Mouse (Mus musculus) ES-Bruce4 (cell line): Measurements from ENCODE around the gene Gm17334. TPM values are rescaled to one million over a fixed set of nuclear protein-coding genes. Genes with fewer than 3 reads are reported as not detected.

ENCODE experiments used
- H3K27ac ChIP-seq: 2 replicates; pipeline ENCODE4 v1.5.1; 2012; ENCODE audit warnings: low read length, inconsistent platforms; ENCODE audit not compliant: insufficient read depth
- H3K27me3 ChIP-seq: 2 replicates; pipeline ENCODE4 v1.6.1; 2012; ENCODE audit warnings: mild to moderate bottlenecking, low read length, inconsistent platforms; ENCODE audit not compliant: control insufficient read depth, poor library complexity, insufficient read depth, severe bottlenecking
- H3K36me3 ChIP-seq: 2 replicates; pipeline ENCODE4 v1.6.1; 2012; ENCODE audit warnings: inconsistent platforms, mild to moderate bottlenecking, low read length, moderate library complexity; ENCODE audit not compliant: control insufficient read depth, poor library complexity, insufficient read depth, severe bottlenecking
- H3K4me1 ChIP-seq: one replicate; pipeline ENCODE4 v1.8.1; 2011; ENCODE audit warnings: low read length; ENCODE audit not compliant: control insufficient read depth, insufficient read depth
- H3K4me3 ChIP-seq: 2 replicates; pipeline ENCODE4 v1.5.1; 2011; ENCODE audit warnings: low read depth, mild to moderate bottlenecking, low read length
- H3K9ac ChIP-seq: 2 replicates; pipeline ENCODE4 v1.6.1; 2012; ENCODE audit warnings: low read depth, mild to moderate bottlenecking, inconsistent platforms; ENCODE audit not compliant: poor library complexity, severe bottlenecking
- H3K9me3 ChIP-seq: replicated peaks from 2 replicates; pipeline ENCODE4 v1.6.1; 2012; ENCODE audit warnings: mild to moderate bottlenecking, low read length, inconsistent platforms; ENCODE audit not compliant: control insufficient read depth, poor library complexity, insufficient read depth, severe bottlenecking
- CTCF ChIP-seq: IDR thresholded peaks from one replicate; pipeline ENCODE4 v1.8.1; 2011; ENCODE audit warnings: low read depth, low read length
- EP300 ChIP-seq: IDR thresholded peaks from 2 replicates; pipeline ENCODE4 v1.6.1; 2011; ENCODE audit warnings: low read depth, low read length; ENCODE audit not compliant: insufficient read depth
- POLR2A ChIP-seq: IDR thresholded peaks from one replicate; pipeline ENCODE4 v1.8.1; 2011; ENCODE audit warnings: low read length; ENCODE audit not compliant: insufficient read depth
- polyA plus RNA-seq: library from polyadenylated mRNA; stranded (reverse); fragments of >200 nt; gene quantifications from 2 replicates; pipeline ENCODE4 v1.2.4, GENCODE M21; 2011; ENCODE audit warnings: low read depth; ENCODE audit not compliant: missing spikeins, insufficient read depth, insufficient read length

The Gm17334 gene
- polyA plus RNA-seq, 1 experiment: not detected

GRCm38 (mm10) chr11:53816841-53817375 lies 43.9 kb upstream of the Gm17334 start:
- Histone ChIP-seq H3K4me1 (no peaks in the 10 kb centered on the region), H3K9me3 (no peaks in the 10 kb centered on the region), H3K36me3 (no peaks in the 10 kb centered on the region), H3K27ac (no peak overlapping the region), H3K27me3 (no peaks in the 10 kb centered on the region), H3K9ac (no peak overlapping the region), H3K4me3 (no peak overlapping the region)
- TF ChIP-seq EP300 (no peak), POLR2A (no peak), CTCF (no peak)

GRCm38 (mm10) chr11:53814810-53815209 lies 41.8 kb upstream of the Gm17334 start:
- Histone ChIP-seq H3K9ac (no peak overlapping the region), H3K36me3 (no peaks in the 10 kb centered on the region), H3K27ac (no peak overlapping the region), H3K4me1 (no peaks in the 10 kb centered on the region), H3K27me3 (no peaks in the 10 kb centered on the region), H3K4me3 (no peak overlapping the region), H3K9me3 (no peaks in the 10 kb centered on the region)
- no peak for TF ChIP-seq CTCF
- TF ChIP-seq EP300: no peak
- TF ChIP-seq POLR2A: no peak

- no peaks in the 10 kb centered on the region for H3K27me3 ChIP-seq
- H3K36me3 ChIP-seq: no peaks in the 10 kb centered on the region
- no peak overlapping the region for H3K9ac ChIP-seq
- no peak overlapping the region for H3K27ac ChIP-seq
- no peaks in the 10 kb centered on the region for H3K9me3 ChIP-seq
- no peak overlapping the region for H3K4me3 ChIP-seq
- no peak for TF ChIP-seq POLR2A
- TF ChIP-seq EP300: no peak
- no peak for TF ChIP-seq CTCF
- no peaks in the 10 kb centered on the region for H3K4me1 ChIP-seq
These were observed 40.2 kb upstream of the Gm17334 start for GRCm38 (mm10) chr11:53813001-53813868.

- Histone ChIP-seq H3K4me1 (no peaks in the 10 kb centered on the region), H3K4me3 (no peak overlapping the region), H3K36me3 (no peaks in the 10 kb centered on the region), H3K27me3 (no peaks in the 10 kb centered on the region), H3K9ac (no peak overlapping the region), H3K9me3 (no peaks in the 10 kb centered on the region), H3K27ac (no peak overlapping the region)
- TF ChIP-seq CTCF (no peak), POLR2A (no peak), EP300 (no peak)
These were observed 38.3 kb upstream of the Gm17334 start for GRCm38 (mm10) chr11:53811312-53811711.

GRCm38 (mm10) chr11:53810749-53811148 lies 37.8 kb upstream of the Gm17334 start:
- Histone ChIP-seq H3K4me3 (no peak overlapping the region), H3K27ac (no peak overlapping the region), H3K4me1 (no peaks in the 10 kb centered on the region), H3K9ac (no peak overlapping the region), H3K9me3 (no peaks in the 10 kb centered on the region), H3K27me3 (no peaks in the 10 kb centered on the region), H3K36me3 (no peaks in the 10 kb centered on the region)
- TF ChIP-seq POLR2A (no peak), CTCF (no peak), EP300 (no peak)

- no peaks in the 10 kb centered on the region for H3K27me3 ChIP-seq
- H3K9ac ChIP-seq: no peak overlapping the region
- H3K4me1 ChIP-seq: no peaks in the 10 kb centered on the region
- no peak overlapping the region for H3K4me3 ChIP-seq
- H3K36me3 ChIP-seq: no peaks in the 10 kb centered on the region
- no peak overlapping the region for H3K27ac ChIP-seq
- no peaks in the 10 kb centered on the region for H3K9me3 ChIP-seq
- TF ChIP-seq CTCF (no peak), POLR2A (no peak), EP300 (no peak)
These were observed 37.2 kb upstream of the Gm17334 start for GRCm38 (mm10) chr11:53810156-53810555.
